Mouse (Mus musculus): ENCODE measurements around the gene Myh9.

The Myh9 gene

DNA sequence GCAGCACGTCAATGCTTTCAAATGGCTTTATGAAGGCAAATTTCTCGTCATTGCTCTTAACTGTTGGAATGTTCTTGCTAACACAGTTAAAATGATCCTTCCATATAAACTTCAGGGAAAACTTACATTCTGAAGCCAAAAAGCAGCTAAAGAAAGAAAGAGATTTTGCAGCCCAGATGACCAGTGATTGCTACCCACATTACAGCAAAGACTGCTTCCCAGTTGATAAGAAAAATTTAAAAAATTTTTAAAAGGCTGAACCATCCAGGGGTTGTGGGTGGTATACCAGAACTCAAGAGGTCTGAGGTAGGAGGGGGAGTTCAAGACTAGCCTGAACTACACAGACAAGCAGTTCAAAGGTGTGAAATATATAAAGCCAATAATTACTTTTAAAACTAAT is 1.1 kb upstream of the Myh9 start:
- no peak for DNase-seq (ENCODE audit: low read depth, low spot score)

DNA sequence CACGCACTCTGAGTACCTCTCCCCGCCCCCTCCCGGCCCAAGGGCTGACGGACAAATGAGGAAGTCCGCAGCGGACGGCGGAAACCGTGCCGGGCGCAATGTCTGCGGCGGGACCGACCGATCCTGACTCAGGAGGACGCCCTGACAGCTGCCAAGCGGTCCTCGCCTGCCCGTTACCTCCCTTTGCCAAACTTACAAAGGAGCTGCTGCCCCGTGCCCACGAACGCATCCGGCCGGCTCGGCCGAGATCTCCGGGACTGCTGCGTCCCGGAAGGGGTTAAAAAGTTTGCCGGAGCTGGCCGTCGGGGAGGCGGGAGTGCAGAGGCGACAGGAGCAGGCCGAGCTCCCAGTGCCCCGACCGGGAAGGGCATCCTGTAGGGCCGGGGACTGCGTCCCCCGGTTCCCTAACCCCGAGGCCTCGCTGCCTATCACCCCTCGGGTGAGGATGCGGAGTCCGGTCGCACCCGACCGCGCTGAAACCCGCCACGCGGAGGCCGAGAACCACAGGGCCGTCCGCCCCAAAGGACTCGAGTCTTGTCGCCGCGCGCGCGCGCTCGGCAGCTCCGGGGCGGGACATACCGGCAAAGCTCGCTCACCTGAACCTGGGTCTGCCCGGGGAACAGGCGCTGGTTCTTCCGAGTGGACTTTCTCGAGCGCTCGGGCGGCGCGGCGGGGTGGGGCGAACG is 471 bp downstream of the Myh9 start:
- peak; percentile 86 for DNase-seq (ENCODE audit: low read depth, low spot score)

GRCm38 (mm10) chr15:77840450-77841360 is 1.3 kb downstream of the Myh9 start:
- peak; percentile 74 for DNase-seq (ENCODE audit: low read depth, low spot score)

DNA sequence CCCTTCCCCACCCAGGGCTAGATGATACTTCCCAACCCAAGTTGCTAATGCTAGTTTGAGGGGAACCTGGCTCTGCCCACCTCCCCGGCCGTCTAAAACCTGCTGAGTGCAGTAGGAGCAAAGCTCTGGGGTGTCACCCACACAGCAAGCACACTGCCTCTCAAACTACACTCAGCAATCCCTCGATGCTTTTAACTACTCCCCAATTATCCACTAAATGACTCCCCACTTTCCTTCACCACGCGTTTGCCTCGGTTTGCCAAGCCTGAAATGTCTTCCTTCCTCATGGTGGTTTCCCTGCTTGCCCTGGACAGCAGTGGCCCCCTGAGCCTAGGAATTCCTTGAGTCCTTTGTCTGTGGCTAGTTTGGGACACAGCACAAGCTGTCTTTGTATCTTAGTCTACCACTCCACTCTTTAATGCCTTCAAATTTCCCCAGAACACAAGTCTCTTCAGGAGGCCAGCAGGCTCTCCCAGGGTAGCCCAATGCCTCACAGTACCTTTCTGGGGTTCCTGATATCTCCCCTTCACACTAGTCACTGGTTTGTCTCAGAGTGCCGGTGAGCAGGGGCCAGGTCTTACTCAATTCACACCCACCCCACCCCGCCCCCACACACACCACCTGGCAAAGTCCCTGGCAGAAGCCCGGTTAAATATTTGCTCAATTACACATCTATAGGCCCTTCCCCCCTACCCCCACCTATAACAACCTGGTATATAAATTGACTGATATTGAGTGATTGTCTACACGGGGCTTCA is 2.3 kb downstream of the Myh9 start:
- peak; percentile 61 for DNase-seq (ENCODE audit: low read depth, low spot score)

DNA sequence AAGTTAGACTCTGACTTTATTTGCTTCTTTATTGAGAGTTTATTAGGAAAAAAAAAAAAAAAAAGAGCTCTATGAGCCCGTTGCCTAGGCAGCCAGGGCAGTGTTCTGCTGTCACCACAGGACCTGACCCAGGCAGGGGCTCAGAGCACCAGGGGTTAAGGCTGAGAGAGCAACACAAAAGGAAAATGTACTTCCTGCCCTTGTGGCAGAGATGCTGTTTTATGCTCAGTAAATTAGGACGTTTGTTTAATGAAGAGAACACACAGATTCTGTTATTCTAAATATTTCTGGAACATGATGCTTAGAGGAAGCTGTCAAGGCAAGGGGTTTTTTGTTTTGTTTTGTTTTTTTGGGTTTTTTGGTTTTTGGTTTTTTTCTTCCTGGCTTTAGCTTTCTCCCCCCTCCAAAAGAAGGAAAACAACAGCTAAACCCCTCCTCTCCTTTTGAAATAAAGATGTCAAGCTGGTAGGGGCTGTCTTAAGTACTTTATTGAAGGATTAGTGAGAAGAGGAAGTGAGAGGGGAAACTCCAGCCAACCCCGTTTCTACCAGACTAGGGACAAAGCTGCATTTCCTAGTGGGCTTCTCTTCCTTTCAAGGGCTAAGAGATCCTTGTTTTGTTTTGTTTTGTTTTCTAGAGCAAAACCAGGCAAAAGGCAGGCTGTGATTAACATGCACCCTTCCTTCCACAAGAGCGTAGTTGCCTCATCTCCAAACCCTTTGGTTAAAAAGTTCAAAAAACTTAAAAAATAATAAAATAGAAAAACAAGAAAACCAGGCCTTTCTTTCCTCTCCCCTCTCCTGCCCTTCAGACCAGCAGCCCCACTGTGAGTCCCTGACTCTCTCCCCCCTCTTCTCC is 3.2 kb downstream of the Myh9 start:
- peak; percentile 67 for DNase-seq (ENCODE audit: low read depth, low spot score)

- DNase-seq (ENCODE audit: low read depth, low spot score), result no peak
Observed at GRCm38 (mm10) chr15:77837444-77838117, 4.4 kb downstream of the Myh9 start.

- no peak for DNase-seq (ENCODE audit: low read depth, low spot score)
Observed at GRCm38 (mm10) chr15:77836692-77837443, 5.1 kb downstream of the Myh9 start.

DNA sequence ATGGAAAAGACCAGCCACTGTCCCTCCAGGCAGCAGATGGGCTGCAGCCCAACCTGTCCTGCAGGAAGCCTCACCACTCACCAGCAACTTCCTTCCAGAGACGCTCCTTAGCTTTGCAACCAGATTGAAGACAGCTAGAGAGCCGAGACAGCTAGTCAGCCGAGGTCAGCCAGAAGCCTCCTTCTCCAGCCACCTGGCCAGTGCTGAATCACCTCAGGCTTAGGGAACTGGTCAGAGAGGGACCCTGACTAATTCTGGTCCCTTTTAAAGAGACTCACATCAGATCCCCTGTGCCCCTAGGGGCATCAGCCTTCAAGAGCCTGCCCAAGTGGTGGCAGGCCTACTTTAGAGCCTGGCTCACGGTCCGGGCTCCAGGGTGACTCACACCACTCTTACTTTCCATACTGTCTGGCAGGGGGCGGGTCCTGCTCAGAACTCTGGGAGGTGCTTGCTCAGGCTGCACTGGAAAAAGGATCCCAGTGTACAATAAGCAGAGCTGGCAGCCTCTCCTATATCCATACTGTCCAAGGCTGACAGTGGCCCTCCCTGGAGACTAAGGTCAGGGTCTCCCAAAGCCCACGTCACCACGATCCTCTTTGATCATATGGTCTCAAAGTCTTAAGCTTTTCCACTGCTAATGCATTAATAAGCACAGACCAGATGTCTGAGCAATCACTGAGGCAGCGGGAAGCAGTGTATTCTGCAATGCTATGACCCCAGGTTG is 5.9 kb downstream of the Myh9 start:
- no peak for DNase-seq (ENCODE audit: low read depth, low spot score)

- DNase-seq (ENCODE audit: low read depth, low spot score), result peak; percentile 24
Observed at GRCm38 (mm10) chr15:77834336-77835268, 7.4 kb downstream of the Myh9 start.

DNA sequence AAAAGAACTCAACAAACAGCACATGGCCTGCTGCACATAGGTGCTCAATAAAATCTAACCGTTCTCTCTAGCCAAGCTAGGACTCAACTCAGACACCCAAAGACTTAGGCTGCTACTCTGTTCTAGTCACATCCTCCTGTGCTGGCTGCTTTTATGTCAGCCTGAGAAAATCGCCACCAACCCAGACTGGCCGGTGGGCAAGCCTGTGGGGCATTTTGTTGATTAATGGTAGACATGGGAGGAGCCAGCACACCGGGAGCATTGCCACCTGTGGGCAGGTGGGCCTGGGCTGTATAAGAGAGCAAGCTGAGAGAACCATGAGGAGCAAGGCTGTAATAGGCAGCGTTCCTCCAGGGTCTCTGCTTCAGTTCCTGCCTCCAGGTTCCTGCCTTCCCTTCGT is 8.2 kb downstream of the Myh9 start:
- no peak for DNase-seq (ENCODE audit: low read depth, low spot score)

DNA sequence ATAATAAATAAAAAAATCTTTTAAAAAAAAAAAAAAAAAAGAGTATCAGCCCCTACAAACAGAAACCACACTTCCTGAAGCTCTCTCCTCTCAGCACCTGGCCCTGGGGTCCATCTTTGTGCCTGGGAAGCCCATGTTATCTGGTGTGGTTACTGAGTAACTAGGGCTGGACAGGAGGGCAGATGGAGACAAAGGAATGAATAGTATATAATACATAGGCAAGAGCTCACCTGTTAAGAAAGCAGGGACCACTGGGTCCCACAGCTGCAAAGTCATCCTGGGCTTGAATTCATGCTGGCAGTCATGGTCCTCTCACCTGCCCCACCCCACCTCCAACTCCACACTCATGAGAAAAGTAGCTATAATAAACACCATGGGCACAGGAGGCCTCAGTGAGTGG is 8.9 kb downstream of the Myh9 start:
- DNase-seq (ENCODE audit: low read depth, low spot score), result no peak

- no peak for DNase-seq (ENCODE audit: low read depth, low spot score)
Observed at GRCm38 (mm10) chr15:77832458-77832904, 9.5 kb downstream of the Myh9 start.

DNA sequence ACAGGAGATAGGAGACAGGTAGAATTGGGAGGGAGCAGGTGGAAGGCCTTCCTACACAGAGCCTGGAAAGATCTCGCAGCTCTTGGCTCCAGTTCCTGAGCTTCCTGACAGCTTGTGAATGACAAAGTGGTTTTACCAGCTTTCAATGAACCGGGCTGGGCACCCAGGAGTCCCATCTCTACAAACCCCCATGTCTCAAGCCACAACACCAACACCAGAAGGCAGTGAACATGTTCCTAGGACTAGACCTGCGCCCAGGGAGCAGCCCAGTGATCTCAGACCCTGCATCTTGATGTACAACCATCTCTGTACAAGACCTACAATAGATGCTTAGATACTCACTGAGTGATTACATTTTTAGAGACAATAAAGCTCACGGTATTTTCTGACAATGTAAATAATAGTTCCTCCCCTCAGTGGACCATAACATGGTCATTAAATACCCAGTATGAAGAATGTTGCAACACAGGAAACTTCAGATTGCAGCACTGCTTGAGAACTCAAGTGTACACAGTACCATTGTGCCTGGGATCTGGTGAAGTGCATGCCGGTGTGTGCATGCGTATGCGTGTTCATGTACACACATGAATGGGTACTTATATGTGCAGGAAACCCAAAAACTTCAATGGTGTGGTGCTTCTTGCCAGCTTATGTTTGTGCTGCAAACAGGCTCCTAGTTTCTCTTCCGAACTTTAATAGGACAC is 10.1 kb downstream of the Myh9 start:
- DNase-seq (ENCODE audit: low read depth, low spot score), result no peak

- DNase-seq (ENCODE audit: low read depth, low spot score), result no peak
Observed at GRCm38 (mm10) chr15:77831138-77831579, 10.8 kb downstream of the Myh9 start.

- peak; percentile 87 for DNase-seq (ENCODE audit: low read depth, low spot score)
Observed at GRCm38 (mm10) chr15:77830481-77831137, 11.4 kb downstream of the Myh9 start.

GRCm38 (mm10) chr15:77829542-77829941 is 12.4 kb downstream of the Myh9 start:
- DNase-seq (ENCODE audit: low read depth, low spot score), result no peak

DNA sequence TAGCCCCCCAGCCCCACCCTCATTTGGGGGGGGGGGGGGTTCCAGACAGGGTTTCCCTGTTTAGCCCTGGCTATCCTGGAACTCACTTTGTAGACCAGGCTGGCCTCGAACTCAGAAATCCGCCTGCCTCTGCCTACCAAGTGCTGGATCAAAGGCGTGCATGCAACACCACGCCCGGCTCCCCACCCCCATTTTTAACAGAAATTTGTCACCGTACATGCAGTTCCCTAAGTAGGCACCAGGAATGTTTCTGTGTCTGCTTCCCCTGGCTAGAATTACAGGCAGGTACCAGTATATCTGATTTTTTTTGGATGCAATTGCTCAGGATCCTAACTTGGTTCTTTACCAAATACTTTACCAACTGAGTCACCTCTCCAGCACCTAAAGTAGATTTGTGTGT is 13.1 kb downstream of the Myh9 start:
- DNase-seq (ENCODE audit: low read depth, low spot score), result no peak
